Mouse (Mus musculus) inflammation-experienced regulatory T-cells (primary cell): ENCODE data around the gene Srp54b. TPM values are rescaled to one million over a fixed set of nuclear protein-coding genes. Genes with fewer than 3 reads are reported as not detected.

Experiments
- polyA plus RNA-seq, 2 experiments: library from polyadenylated mRNA; unstranded; fragments of 100-300 nt; shearing (Covaris generic); gene quantifications; one replicate each; pipeline ENCODE4 v1.2.1; 2017

Srp54b gene
- 10 to 100 TPM; 29.7 to 35.3 TPM for polyA plus RNA-seq

GRCm38 (mm10) chr12:55154559-55155448 lies at the start of gene Srp54b:
TSS of gene Srp54b (plus strand) at chr12:55155104.

GRCm38 (mm10) chr12:55124242-55124641 lies 30.7 kb upstream of the Srp54b start, which contains the start of gene Fam177a:
TSS of gene Fam177a (plus strand) at chr12:55124469.

GRCm38 (mm10) chr12:55199306-55199705 lies 44.4 kb downstream of the Srp54b start, which contains the start of gene 1700047I17Rik2:
TSS of gene 1700047I17Rik2 (plus strand) at chr12:55199592.

GRCm38 (mm10) chr12:55229626-55230519 lies 75.0 kb downstream of the Srp54b start, which contains the start of gene Srp54c:
TSS of gene Srp54c (plus strand) at chr12:55230168.

Other genes starting within 250 kb of the Srp54b start
- 1 to 10 TPM; 4.4 to 7.1 TPM for gene Gm20403, start 168.6 kb upstream of the Srp54b start, polyA plus RNA-seq
- 100 to 1,000 TPM; 164 to 170 TPM for gene Baz1a, start 140.8 kb upstream of the Srp54b start, polyA plus RNA-seq
- 10 to 100 TPM; 20.0 to 29.2 TPM for gene 2700097O09Rik, start 75.0 kb upstream of the Srp54b start, polyA plus RNA-seq
- gene Srp54a, start 74.8 kb upstream of the Srp54b start, polyA plus RNA-seq: 100 to 1,000 TPM; 119 to 134 TPM
- gene Fam177a, start 30.6 kb upstream of the Srp54b start, polyA plus RNA-seq: 10 to 100 TPM; 32.1 to 47.5 TPM
- gene 1700047I17Rik2, start 44.5 kb downstream of the Srp54b start, polyA plus RNA-seq: not detected
- 10 to 100 TPM; 61.3 to 67.3 TPM for gene Srp54c, start 75.1 kb downstream of the Srp54b start, polyA plus RNA-seq
- gene 1110008L16Rik, start 144.5 kb downstream of the Srp54b start, polyA plus RNA-seq: 10 to 100 TPM in 1 of 2 experiments, 1 to 10 TPM in 1; 7.7 to 10.0 TPM
- gene Ppp2r3c, start 147.9 kb downstream of the Srp54b start, polyA plus RNA-seq: 10 to 100 TPM; 13.3 to 14.1 TPM
- 100 to 1,000 TPM; 271 to 272 TPM for gene Psma6, start 229.1 kb downstream of the Srp54b start, polyA plus RNA-seq